Mouse (Mus musculus): Measurements from ENCODE around the gene Ddx60.

DNA sequence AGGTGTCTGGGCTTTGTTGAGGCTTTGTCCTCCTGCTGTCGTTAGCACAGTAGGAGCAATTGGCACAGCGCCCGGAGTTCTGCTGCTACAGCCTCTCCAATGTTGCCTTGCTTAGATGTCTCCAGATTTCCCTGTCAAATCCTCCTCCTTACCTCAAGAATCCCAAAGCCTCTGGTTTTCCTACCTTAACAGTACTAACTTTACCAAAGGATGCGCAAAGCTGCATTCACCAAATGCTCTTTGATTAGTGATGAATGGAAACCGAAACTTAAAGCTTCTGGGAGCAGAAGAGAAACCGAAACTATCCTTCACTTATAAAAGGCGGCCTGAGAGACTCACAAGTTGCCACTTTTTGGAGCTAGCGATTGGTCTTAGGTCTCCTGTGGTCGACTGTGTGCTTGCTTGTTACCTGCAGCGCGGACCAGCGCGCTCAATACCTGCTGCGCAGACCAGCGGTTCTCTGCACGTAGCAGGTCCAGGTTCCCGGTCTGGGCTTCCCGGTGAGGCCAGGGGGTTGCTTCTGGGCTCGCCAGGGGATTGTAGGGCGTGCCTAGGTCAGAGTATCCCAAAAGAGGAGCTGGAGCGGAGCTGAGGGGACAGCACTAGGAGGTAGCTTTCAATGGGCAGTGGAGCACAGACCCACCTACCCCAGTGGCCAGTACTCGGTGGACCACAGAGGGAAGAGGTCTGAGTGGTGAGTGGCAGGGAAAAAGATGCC, at the start of gene Ddx60:
- TF ChIP-seq CTCF (IDR thresholded peaks at IDR 0.05; ENCODE audit: low read depth, low read length): no peak
- TF ChIP-seq POLR2A (IDR thresholded peaks at IDR 0.05; ENCODE audit: borderline replicate concordance, low read depth, low read length): no peak
